Mouse (Mus musculus): Measurements from ENCODE around the gene Ostf1.

Gene Ostf1

DNA sequence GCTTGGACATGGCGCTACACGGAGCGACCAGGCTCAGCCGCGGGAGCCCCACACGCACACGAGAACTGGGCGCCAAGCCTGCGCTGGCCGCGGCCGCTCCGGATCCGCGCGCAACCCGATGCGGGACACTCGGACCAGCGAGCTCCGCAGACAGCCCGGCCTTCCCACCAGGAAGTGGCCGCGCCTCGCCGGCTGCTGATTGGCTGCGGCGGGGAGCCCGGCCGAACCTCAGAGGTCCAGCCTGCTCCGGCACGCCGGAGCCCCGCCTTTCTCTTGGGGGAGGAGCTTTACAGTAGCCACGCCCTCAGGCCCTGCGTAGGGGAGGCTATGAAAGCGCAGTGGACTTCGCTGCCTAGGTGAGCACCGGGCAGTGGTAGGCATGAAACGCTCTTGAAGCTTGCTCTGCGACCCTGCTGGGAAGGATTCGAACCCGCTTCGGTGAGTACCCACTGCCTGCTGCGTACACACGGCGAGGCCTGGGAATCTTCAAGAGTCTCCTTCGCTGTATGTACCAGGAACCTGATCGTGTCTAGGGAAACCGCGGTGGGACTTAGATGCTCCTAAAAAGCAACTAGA is at the start of gene Ostf1, which contains the start of gene Nmrk1:
Ostf1 (minus strand) TSS at position 180 of the 576 bp plus-strand sequence.
Nmrk1 (plus strand) TSS at position 307 of the 576 bp plus-strand sequence.
- peak; percentile 79 to 88 for DNase-seq (ENCODE audit: low spot score in 2 of 2)

DNA sequence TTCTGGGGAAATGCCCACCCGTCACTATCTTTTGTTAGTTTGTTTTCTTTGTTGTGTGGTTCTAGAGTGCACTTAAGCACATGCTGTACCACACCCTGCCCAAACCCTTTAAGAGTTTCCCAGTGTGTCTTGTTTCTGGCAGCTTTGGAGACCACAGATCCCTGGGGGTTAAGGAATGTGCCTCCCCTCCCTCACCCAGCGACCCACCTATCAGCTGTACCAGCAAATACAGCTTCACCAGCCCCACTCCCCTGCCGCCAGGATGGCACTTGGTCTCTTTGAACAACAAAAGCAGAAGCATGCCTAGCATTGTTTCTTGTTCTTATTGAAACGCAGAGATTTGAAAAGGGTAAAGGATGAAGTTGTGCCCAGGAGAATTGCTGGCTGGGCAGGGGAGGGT is 41.5 kb upstream of the Ostf1 start:
- DNase-seq (ENCODE audit: low spot score in 2 of 2), result no peak

DNA sequence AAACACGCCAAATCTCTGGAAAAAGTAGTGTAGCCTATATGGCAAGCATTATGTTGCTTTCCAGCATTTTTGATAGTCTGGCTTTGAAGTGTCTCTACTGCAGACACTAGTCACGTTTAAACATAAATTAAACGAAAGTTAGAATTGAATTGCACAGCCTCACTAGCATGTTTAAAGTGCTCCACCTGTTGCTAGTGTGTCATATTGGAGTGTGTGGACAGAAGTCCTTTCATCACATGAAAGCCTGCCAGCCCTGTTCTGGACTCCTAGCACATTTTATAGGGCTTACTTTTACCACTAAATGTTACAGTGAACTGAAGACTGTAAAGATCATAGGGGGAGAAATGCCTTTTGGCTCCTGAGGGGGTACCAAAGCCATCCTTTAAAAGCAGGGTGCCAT is 40.9 kb upstream of the Ostf1 start:
- no peak for DNase-seq (ENCODE audit: low spot score in 2 of 2)

DNA sequence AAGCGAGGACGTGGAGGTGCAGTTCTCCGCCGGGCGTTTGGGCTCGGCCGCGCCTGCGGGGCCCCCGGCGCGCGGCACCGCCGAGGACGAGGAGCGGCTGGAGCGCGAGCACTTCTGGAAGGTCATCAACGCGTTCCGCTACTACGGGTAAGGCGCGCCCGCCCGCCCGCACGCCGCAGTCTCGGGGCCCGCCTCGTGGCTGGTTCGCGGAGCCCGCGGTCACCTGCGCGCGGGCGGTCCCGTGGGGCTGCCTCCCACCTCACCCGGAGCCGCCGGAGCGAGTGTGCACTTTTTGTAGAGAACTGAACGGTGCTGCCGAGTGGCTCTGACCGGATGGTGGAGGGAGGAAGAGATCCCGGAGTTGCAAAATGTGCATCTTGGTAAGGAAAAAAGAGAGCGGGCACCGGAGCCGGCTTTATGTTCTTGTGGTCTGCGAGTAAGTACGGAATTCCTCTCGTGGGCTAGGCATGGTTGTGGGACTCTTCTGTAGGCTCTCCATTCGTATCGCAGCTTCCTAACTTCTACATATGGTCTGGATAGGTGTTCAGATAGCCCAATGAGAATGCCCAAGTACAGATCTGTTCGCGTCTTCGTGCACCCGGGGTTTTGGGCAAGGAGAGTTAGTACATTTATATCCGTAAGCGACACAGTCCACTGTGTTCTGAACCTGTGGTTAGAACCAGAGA is 39.6 kb upstream of the Ostf1 start:
- DNase-seq (ENCODE audit: low spot score in 2 of 2), result peak; percentile 11 to 24

DNA sequence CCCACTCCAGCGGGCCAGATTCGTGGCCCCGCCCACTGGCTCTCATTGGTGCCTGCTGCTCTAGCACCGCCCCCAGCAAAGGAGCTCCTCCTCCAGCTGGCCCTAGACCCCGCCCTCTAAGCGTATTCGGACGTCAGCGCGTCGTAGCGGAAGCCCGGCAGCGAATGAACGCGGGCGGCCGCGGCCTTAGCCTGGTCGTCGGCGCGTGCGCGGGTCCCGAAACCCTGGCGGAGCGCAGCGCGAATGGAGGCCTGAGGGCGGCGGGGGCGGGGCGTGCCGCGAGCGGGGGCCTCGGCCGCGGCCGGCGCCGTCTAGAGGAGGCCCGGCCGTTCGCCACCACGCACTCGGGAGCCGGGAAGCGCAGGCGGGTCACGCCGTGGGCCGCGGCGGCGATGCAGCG is 39.0 kb upstream of the Ostf1 start, which contains the start of gene Carnmt1:
Carnmt1 (plus strand) TSS at position 157 of the 400 bp plus-strand sequence.
- peak; percentile 88 to 93 for DNase-seq (ENCODE audit: low spot score in 2 of 2)

DNA sequence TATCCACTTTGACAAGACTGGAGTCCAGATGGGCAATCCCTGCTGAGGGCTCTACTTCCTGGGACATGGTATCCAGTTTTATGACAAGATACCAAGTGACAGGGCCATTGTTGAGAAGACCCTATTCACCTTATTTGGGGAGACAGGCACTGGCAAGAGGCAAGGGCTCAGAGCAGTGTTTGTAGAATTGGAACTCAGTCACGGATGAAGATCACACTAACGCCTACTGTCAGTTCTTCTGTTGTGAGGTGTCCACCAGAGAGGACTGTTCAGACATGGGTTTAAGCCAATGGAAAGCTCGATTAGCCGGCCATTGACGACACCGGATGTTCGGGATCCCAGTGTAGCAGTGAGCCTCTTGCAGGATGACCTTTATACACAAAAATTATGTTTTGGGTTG is 37.9 kb upstream of the Ostf1 start:
- no peak for DNase-seq (ENCODE audit: low spot score in 2 of 2)

DNA sequence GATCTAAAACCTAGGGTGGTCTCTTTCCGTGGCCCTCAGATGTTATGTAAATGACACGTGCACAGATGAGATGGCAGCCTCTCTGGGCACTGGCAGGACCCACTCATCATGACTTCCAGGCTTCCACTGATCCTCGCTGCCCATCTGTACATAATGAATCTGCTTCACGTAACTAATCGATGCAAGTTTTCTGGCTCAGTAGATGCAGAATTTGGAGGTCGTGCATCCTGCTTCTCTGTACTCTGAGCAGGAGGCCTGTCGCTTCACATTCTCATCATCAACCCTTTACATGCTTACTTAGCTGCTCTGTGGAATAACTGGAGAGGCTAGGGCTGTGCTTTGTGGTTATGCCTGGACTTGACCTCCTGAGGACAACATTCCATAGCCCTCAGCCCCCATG is 35.3 kb upstream of the Ostf1 start:
- DNase-seq (ENCODE audit: low spot score in 2 of 2), result no peak

DNA sequence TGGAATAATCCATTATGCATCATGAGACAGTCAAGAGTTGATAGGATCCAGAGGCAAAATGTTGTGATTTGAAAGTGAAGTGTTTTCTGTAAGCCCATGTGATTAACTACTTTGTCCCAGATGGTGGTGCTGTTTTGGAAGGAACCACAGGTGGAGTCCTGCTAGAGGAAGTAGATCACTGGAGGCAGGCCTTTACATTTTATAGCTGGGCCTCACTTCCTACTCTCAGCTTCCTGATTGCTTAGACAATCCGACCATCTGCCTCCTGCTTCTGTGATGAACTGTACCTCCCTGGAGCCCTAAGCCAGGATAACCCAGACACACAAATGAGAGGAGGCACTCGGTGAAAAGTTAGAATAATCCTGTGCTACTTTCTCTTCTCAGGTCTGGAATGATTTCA is 32.3 kb upstream of the Ostf1 start:
- DNase-seq (ENCODE audit: low spot score in 2 of 2), result no peak

DNA sequence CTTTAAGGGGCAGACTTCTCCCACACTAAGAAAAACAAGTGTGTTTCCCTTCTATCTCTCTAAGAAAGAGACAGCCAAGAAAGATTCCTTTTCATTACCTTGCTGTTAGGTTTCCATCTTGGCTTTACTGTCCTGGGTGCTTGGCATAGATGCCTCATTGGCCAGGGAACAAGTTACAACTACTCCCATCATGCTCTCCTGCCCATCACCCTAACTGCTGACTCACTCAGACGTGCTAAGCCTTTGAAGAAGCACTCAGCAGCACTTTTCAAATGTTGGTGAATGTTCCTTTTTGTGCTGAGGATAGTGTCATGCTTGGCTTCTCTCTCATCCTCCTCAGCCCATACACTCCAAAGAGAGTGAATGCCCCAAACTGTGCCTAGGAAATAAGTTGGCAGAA is 30.1 kb upstream of the Ostf1 start:
- DNase-seq (ENCODE audit: low spot score in 2 of 2), result no peak

DNA sequence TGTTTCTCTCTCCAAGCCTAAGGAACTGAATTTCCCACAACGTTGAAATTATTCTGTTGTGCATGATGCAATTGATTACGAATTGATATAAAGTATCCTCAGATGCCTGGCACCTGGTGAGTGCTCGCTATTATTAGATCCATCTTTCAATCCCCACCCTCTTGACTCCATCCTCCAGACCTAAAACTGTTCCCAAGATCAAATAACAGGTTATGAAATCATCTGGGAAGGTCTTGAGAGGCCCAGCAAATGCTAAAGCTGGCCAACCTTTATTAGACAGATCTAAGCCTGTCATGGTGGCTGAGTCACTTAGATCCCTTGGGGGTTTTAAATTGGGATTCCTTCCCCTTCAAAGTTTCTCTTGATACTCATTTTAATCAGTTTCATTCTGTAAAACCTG is 28.8 kb upstream of the Ostf1 start:
- DNase-seq (ENCODE audit: low spot score in 2 of 2), result no peak

DNA sequence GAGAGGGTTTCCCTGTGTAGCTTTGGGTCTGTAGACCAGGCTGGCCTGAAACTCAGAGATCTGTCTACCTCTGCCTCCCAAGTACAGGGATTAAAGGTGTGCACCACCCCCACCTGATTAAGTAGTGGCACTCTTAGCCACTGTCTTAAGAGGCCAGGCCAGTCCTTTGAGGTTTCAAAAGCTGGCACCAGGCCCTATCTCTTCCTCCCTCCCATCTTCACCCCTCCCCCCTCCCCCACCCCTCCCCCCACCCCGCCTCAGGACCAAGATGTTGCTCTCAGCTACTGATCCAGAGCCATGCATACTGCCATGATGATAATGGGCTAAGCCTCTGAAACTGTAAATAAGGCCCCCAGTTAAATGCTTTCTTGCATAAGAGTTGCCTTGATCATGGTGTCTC is 27.7 kb upstream of the Ostf1 start:
- no peak for DNase-seq (ENCODE audit: low spot score in 2 of 2)

DNA sequence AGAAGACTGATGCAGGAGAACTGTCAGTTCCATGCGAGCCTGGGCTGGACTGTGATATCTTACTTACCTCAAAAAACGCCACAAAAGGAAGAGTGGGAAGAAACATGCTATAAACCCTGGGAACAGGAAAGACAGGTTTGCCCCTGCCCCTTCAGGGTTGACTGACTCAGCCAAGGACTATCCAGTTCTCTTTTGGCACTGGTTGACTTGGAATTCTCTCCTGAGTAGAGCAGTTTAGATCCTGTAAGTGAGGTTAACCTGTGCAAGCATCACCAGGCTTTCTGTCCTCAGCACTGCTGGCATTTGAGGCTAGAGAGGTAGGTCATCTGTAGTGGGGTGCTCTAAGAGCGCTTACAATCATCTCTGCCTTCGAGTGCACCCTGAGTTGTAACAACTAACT is 26.9 kb upstream of the Ostf1 start:
- no peak for DNase-seq (ENCODE audit: low spot score in 2 of 2)

DNA sequence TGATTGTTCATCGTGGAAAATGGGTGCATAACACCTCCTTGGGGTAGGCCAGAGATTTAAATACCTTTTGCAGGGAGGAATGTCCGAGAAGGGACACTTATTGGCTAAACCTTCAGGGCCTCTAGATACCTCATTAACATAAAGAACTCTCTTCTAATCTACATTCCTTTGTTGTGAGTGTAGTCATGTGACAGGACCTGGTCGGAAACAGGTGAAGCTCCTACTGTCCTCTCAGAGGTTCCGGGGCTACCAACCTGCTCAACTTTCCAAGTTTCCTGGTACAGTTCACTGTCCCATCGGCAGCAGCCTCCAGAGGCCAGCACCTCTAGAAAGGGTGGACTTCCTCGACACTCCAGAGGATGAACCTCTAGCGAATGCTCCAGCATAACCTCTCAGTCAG is 24.4 kb upstream of the Ostf1 start:
- DNase-seq (ENCODE audit: low spot score in 2 of 2), result no peak

DNA sequence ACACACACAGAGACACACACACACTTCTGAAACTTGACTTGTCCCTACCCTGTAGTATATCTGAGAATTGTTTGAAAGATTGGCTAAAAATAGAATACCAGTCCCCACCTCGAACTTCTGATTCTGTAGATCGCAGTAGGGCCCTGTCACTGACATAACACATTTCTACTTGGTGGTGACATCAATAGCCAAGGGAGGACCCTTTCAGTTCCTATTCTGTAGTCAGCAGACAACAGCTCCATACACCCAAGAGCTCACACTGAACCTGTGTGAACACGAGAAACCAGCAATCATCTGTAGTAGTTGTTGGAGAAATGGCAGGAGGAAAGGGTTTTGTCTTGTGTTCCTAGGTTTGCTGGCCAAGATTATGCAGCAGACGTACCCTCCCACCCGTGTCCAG is 23.4 kb upstream of the Ostf1 start:
- DNase-seq (ENCODE audit: low spot score in 2 of 2), result no peak

DNA sequence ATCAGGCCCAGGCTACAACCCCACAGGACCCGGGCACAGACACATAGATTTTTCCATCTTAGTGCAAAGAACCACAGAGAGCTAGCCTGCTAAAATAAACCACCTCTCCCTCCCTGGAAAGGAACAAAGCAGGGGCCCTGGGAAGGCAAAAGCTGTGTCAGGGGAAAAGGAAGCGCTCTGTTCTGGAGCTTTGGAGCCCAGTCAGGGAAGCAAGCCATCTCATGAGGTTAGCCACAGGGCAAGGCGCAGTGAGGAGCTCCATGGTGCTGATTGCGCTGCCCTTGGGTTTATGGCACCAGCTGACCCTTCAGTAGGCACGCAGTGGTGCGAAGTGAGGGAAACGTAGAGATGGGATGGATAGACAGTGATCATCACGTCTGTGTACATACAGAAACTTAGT is 22.7 kb upstream of the Ostf1 start:
- DNase-seq (ENCODE audit: low spot score in 2 of 2), result no peak

DNA sequence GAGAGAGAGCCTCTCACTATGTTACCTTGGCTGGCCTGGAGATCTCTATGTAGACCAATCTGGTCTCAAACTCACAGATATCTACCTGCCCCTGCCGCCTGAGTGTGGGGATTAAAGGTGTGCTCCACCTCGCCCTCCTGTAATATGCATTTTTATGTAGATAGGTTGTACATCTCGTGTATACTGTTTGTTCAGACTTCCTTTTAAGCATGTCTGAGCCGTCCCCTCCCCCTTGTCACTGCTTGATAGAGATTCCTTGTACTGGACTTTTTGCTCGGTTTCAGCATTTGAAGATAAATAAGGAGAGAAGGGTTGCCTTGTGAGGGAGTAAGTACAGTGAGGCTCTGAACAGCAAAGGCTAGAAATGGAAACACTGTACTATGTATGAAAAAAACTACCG is 21.4 kb upstream of the Ostf1 start:
- no peak for DNase-seq (ENCODE audit: low spot score in 2 of 2)

DNA sequence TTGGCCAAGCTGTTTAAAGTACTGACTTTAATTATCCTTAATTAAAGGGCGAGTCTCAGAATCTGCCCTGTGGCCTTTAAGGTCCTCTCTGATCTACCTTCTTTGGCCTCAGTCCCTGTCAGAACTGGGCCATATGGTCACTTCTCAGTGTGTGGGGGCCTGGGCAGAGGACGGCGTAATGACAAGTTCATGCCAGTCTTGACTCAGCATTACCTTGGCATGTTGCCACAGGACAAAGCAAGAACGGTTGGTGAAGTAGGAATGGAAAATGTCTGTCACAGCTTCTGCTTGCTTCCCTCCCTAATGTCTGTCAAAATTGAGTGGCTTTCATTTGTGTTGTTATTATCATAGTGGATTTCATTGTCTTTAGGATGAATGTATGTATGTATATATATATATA is 21.0 kb upstream of the Ostf1 start:
- DNase-seq (ENCODE audit: low spot score in 2 of 2), result no peak

DNA sequence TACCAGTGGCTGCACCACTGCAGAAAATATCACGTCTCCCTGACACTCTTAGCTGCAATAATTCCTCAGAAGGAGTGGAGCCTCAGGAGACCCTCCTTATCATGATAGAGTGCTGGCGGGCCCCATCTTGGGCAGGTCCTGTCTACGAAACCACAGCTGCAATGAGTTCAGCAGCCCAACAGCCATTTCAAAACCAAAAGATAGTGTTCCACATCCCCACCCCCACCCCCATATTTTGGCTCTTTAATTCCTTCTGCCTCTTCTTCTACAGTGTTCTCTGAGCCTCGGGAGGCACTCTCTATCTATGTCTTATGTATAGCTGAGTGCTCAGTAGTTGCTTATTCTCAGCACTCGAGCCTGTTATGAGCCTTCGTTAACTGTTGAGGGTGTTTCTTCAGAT is 18.9 kb upstream of the Ostf1 start:
- DNase-seq (ENCODE audit: low spot score in 2 of 2), result no peak

DNA sequence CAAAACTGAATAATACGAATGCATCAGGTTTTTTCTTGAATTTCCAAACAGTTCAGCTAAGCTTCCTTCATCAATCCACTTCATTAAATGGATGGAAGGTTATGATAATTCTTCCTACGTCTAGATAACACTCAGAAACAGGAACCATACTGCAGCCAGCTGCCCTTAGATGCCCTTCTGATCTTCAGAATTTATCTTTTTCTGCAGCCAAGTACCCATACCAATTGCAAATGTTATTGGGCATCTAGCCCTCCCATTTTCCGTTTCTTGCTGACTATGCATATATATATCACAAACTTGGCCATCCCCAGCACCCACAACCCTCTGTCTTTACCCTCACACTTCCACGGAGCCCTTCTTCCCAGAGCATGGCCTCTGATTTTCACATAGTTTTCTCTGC is 18.3 kb upstream of the Ostf1 start:
- no peak for DNase-seq (ENCODE audit: low spot score in 2 of 2)

DNA sequence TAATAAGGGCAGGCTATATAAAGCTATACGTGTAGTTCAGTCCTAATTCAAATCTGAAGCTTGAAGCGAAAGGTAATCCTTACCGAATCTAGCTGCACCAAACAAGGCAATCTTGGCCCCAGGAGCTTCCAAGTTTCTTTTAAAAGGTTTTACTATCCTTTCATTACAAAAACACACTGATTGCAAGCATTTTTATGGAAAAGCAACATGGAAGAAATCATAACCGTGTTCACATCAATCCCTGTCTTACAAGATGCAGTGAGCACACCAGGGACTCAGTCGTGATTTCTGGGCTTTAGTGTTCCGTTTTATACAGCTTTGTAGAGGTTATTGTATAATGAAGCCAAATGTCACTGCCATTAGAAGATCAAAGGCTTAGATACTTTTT is 16.9 kb upstream of the Ostf1 start:
- DNase-seq (ENCODE audit: low spot score in 2 of 2), result no peak

DNA sequence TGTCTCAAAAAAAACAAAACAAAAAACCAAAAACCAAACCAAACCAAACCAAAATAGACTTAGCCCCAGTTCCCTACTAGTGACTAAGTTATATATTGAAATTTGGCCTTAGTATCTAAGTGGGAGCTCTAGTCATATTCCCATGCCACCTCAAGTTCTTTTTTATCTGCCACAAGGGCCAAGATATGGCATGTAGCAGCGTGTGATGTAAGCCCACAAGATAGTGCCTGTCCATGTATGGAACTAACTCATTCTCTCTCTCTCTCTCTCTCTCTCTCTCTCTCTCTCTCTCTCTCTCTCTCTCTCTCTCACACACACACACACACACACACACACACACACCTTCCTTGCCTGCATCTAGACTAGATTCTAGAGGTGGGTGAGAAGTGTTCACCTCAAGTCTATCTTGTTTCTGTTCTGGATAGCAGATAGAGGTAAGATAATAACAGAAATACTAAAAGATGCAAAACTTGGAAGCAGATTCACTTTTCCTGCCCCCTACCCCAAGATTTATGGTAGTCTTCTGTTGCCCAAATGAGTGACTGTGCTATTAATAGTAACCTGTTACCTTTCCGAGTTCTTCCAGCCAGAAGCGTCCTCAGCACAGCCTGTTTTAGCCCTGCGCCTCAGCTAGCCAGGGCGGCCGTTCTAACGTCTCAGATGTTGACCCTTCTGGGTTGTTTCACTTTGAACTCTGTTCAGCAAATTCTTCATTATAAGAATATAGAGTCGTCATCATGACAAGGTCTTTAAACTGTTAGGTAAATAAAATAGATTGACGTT is 16.3 kb upstream of the Ostf1 start:
- no peak for DNase-seq (ENCODE audit: low spot score in 2 of 2)

DNA sequence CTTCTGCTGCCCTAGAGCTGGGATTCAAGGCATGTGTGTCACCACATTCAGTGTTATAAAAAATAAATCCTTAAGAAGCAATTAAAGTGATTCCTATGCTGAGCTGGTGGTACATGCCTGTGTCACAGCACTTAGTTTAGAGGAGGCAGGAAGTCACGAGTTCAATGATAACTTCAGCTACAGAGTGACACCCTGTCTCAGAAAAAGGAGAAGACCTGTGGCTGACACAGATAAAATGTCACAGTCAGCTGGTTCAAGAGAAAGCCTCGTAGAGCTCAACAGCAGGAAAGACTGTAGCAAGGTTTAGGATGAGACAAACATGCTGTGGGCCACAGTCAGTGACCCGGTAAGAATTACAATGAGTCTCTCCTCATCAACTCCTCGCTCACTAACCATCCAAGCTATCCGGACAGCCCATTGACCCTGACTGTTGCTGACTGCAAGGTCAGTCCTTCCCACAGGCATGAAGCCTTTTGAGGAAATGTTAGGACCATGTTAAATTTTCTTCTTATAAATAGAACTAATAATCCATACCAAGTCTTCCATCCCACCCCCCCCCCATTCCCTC is 15.3 kb upstream of the Ostf1 start:
- DNase-seq (ENCODE audit: low spot score in 2 of 2), result no peak

DNA sequence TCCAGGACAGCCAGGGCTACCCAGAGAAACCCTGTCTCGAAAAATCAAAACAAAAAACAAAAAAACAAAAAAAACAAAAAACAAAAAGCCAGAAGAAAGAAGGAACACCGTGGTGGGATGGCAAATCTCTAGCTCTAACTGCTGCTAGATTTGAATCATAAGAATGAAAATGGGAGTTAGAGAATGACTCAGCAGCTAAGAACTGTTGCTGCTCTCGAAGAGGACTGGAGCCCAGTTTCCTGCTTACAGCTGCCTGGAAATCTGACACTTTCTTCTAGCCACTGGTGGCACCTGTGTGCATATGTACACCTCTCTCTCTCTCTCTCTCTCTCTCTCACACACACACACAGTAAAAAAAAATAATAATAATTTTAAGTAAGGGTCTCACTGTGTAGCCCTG is 14.8 kb upstream of the Ostf1 start:
- no peak for DNase-seq (ENCODE audit: low spot score in 2 of 2)
